Mouse (Mus musculus): Measurements from ENCODE around the gene Btbd35f29.
"Not testable (repeated sequence)": the region's sequence is repeated elsewhere in the genome, so short reads cannot be mapped to it uniquely, and the experiment has no call there.

Gene Btbd35f29

DNA sequence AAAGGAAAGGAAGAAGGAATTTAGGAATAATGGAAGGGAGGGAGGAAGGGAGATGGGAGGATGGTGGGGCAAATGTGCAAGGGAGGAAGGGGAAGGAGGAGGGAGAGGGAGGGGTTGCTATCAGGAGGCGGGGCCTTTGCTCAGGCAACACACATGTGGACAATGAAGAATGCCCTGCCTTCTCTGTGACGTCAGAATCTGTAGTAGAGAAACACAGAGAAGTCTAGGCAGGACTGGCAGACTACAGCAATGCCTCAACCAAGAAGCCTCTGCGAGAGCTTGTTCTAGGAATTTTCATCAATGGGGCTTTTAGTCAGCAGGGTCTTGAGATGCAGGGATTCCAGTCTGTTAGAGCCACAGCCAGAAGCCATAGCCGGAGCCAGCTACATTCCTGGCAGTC is at the start of gene Btbd35f29:
Gene Btbd35f29, plus strand, starts transcription at position 301 of the 400 bp plus-strand sequence.
- not testable (repeated sequence) for DNase-seq (ENCODE audit: low spot score in 2 of 2)

DNA sequence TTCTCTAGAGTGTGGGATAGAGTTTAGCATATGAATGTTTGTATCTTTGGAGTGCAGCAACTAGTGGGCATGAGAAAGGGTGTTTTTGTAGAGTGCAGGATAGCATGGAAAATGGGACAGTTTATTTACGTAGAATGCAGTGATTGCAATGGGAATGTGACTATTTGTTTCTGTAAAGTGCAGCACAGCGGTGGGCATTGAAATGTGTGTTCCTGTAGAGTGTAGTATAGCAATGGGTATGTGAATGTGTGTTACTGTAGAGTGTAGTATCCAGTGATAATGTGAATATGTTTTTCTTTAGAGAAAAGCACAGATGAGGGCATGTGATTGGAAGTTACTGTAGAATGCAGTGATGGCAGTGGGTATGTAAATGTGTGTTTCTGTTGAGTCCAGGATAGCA is 23.9 kb downstream of the Btbd35f29 start:
- DNase-seq (ENCODE audit: low spot score in 2 of 2), result not testable (repeated sequence)

GRCm38 (mm10) chrX:31145144-31145543 is 27.7 kb downstream of the Btbd35f29 start:
- DNase-seq (ENCODE audit: low spot score in 2 of 2), result not testable (repeated sequence)

GRCm38 (mm10) chrX:31145835-31146234 is 28.4 kb downstream of the Btbd35f29 start:
- not testable (repeated sequence) for DNase-seq (ENCODE audit: low spot score in 2 of 2)

- not testable (repeated sequence) for DNase-seq (ENCODE audit: low spot score in 2 of 2)
These were observed 41.1 kb downstream of the Btbd35f29 start for GRCm38 (mm10) chrX:31158534-31159085.

DNA sequence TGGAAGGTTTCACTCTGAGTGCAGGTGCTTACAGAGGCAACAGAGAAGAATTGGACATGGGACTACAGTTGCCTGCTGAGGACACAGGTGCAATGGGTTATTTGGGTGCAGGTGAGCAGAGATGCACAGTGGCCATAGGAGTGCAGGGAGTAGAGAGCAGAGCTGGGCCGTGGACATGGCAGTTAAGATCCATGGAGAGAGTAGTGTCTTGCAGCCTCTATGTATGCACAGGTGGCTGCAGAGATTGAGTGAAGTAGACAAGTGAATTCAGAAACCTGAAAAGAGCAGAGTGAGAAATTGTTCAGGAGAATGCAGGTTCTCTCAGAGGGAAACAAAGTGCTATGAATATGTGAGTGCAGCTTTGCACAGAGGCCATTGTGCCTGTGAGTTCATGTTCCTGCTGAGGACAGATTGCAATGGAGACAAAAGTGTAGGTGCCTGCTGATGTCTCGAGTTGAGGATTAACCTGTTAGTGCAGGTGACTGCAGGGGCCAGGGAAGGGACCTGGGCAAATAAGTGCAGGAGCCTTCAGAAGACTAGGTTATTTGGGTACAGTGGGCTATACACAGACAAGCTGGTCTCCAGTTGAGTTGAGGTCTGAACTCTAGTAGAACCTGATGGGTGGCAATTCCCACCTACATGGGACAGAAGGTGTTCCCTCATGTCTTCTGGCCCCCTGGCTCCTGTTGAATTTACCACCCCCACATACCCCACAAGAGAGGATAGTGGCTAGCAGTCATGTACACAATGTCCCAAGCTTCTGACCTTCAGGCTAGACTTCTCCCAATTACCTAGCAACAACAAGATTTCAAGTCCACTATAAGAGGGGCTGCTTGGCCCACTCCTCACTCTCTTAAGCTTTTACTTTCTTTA is 42.2 kb downstream of the Btbd35f29 start:
- not testable (repeated sequence) for DNase-seq (ENCODE audit: low spot score in 2 of 2)

GRCm38 (mm10) chrX:31160554-31160953 is 43.1 kb downstream of the Btbd35f29 start:
- DNase-seq (ENCODE audit: low spot score in 2 of 2), result not testable (repeated sequence)

GRCm38 (mm10) chrX:31162638-31163037 is 45.2 kb downstream of the Btbd35f29 start:
- peak in 1 of 2 experiments; percentile 12 for DNase-seq (ENCODE audit: low spot score in 2 of 2)

DNA sequence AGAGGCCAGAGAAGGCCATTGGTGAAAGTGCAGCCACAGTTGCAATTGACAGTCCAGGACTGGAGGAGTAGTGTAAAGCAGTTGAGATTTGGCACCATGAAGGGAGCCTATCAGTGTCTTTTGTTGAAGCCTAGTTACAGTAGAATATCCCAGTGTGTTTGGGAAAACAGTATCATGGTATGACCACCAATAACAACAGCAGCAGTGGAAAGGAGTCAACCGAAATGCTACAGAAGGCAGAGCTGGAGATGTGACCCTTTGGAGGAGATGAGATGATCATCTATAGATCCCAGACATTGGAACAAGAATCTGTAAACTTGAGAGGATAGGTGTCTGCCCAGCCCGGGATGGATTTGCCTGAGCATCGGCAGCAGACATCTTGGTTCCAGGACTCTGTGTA is 47.7 kb downstream of the Btbd35f29 start:
- not testable (repeated sequence) for DNase-seq (ENCODE audit: low spot score in 2 of 2)
